Mouse (Mus musculus) hindbrain, embryonic 11.5 days (tissue): Measurements from ENCODE around the gene Nckap5. TPM values are rescaled to one million over a fixed set of nuclear protein-coding genes. Genes with fewer than 3 reads are reported as not detected.

ENCODE experiments used
- ATAC-seq: fragments of 200-750 bp; cut with Nextera tagmentation; 2 replicates; pipeline ENCODE4 v1.8.0; 2017; ENCODE audit warnings: mild to moderate bottlenecking, moderate TSS enrichment, moderate library complexity; ENCODE audit not compliant: low FRiP score
- DNase-seq: peaks from one replicate; pipeline ENCODE4 v3.0.0-alpha.2; 2015; ENCODE audit warnings: low spot score
- H3K27ac ChIP-seq: fragments of 300-500 bp; sonication (generic); 2 replicates; pipeline ENCODE4 v1.5.1; 2014; ENCODE audit warnings: mild to moderate bottlenecking, low read depth, low read length
- H3K27me3 ChIP-seq: fragments of 300-500 bp; sonication (generic); 2 replicates; pipeline ENCODE4 v1.6.1; 2014; ENCODE audit warnings: mild to moderate bottlenecking, low read length, moderate library complexity, mixed read lengths; ENCODE audit not compliant: control insufficient read depth, insufficient read depth
- H3K36me3 ChIP-seq: fragments of 300-500 bp; sonication (generic); 2 replicates; pipeline ENCODE4 v1.6.1; 2014; ENCODE audit warnings: mild to moderate bottlenecking, low read length, moderate library complexity, mixed read lengths; ENCODE audit not compliant: control insufficient read depth, insufficient read depth
- H3K4me1 ChIP-seq: fragments of 300-500 bp; sonication (generic); replicated peaks from 2 replicates; pipeline ENCODE4 v1.6.1; 2014; ENCODE audit warnings: low read length, mixed read lengths; ENCODE audit not compliant: control insufficient read depth, insufficient read depth
- H3K4me2 ChIP-seq: fragments of 300-500 bp; sonication (generic); replicated peaks from 2 replicates; pipeline ENCODE4 v1.6.1; 2014; ENCODE audit warnings: mild to moderate bottlenecking, low read depth, low read length
- H3K4me3 ChIP-seq: fragments of 300-500 bp; sonication (generic); 2 replicates; pipeline ENCODE4 v1.5.1; 2014; ENCODE audit warnings: low read depth, low read length
- H3K9ac ChIP-seq: fragments of 300-500 bp; sonication (generic); 2 replicates; pipeline ENCODE4 v1.6.1; 2014; ENCODE audit warnings: low read depth, low read length
- H3K9me3 ChIP-seq: fragments of 300-500 bp; sonication (generic); 2 replicates; pipeline ENCODE4 v1.6.1; 2016; ENCODE audit warnings: low read length; ENCODE audit not compliant: control insufficient read depth
- WGBS: fragments of 180-500 bp; shearing (Covaris S2); extraction: QIAGEN DNeasy Blood & Tissue Kit; methylation state at CpG from one replicate; pipeline ENCODE4 v1.1.7; 2014; 5-methylcytosine and 5-hydroxymethylcytosine counted together
- polyA plus RNA-seq: library from polyadenylated mRNA; unstranded; fragments of >200 nt; fragmentation: Nextera tagmentation; extraction: Ambion mirVana; gene quantifications from 2 replicates; pipeline ENCODE4 v1.2.1, GENCODE M21; 2014

Nckap5 gene
- polyA plus RNA-seq, 1 experiment from 2014 or later: 23.5 TPM

DNA sequence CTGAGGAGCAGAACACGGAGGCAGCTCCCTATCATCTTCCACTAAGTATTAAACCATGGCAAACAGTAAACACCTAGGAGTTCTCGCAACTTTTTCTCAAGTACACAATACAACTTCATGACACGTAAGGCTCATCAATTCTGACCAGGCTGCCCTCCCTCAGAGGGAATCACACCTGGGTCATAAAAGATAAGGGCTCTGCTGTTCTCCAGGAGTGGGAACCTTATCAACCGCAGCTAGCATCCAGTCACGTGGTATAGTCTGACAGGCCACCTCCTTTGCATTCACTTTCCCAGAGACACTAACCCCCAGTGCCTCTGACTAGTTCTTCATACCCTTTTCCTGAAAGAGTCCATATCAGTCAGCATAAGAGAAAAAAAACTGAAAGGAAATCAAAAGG lies 179.8 kb downstream of the Nckap5 start:
- WGBS: 86% methylated on average over 5 of the region's 5 CpGs

DNA sequence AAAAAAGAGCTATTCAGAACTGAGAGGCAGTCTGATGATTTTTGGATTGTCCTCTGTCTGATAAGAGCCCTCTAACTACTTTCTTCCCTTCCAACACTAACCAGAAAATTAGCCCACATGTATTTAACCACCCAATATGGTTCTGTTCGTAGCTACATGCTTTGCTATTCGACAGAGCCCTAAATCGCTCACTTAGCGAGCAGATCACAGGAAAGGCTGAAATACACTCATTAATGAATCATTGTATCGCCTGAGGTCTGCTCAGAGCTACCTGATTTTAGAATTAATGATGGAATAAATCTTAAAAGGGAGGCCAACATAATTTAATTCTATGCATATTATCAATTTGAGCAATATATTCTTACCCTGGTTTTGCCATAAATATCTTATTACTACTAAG lies 187.8 kb downstream of the Nckap5 start:
- no peak for ATAC-seq
- WGBS: 91% methylated on average over 5 of the region's 5 CpGs

More for the DNA sequence above, 179.8 kb downstream of the Nckap5 start:
- ATAC-seq: no peak
- H3K4me3 ChIP-seq: no peak overlapping the region
- no peak overlapping the region for H3K9ac ChIP-seq
- DNase-seq: no peak
- H3K27me3 ChIP-seq: no peaks in the 10 kb centered on the region
- no peak overlapping the region for H3K27ac ChIP-seq
- no peaks in the 10 kb centered on the region for H3K9me3 ChIP-seq
- no peak overlapping the region for H3K4me2 ChIP-seq
- no peaks in the 10 kb centered on the region for H3K4me1 ChIP-seq
- no peaks in the 10 kb centered on the region for H3K36me3 ChIP-seq

DNA sequence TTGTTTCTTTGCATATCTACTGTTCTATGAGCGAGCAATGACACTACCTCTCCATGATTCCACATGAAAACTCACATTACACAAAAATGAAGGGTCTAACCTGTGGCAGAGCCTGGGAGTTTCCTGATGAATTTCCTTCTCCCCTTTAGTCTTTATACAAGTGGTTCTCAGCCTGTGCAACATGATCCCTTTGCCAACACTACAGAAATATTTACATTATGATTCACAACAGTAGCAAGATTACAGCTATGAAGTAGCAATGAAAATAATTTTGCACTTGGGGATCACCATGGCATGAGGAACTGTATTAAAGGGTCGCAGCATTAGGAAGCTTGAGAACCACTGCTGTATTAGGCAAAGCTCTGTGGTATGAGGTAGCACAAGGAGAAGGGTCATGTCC lies 191.1 kb downstream of the Nckap5 start:
- ATAC-seq (no peak), DNase-seq (no peak)
- Histone ChIP-seq H3K4me3 (no peak overlapping the region), H3K4me2 (no peak overlapping the region), H3K27ac (no peak overlapping the region), H3K9me3 (no peaks in the 10 kb centered on the region), H3K36me3 (no peaks in the 10 kb centered on the region), H3K9ac (no peak overlapping the region), H3K4me1 (no peaks in the 10 kb centered on the region), H3K27me3 (no peaks in the 10 kb centered on the region)
- WGBS: 86% methylated on average over 2 of the region's 2 CpGs

More for the DNA sequence above, 187.8 kb downstream of the Nckap5 start:
- Histone ChIP-seq H3K9ac (no peak overlapping the region), H3K4me2 (no peak overlapping the region), H3K36me3 (no peaks in the 10 kb centered on the region), H3K27me3 (no peaks in the 10 kb centered on the region), H3K4me1 (no peaks in the 10 kb centered on the region), H3K4me3 (no peak overlapping the region), H3K27ac (no peak overlapping the region), H3K9me3 (no peaks in the 10 kb centered on the region)
- DNase-seq: no peak

DNA sequence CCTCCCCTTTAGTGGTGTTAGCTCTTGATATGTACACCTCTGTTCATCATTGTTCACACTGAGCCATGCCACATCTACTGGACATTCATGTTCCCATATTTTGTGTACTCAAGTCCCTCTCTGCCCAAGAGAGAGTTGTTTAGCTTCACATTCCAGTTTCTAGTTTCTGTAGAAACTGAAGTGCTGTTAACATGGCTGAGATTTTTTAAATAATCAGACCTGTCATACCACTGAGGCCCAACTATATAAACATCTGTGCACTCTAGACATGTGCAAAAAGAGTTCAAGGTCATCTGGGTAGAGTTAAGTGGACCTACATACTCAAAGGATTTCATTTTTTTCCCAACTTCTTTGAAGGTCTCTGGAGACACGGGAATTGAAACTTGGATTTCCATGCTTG lies 193.1 kb downstream of the Nckap5 start:
- Histone ChIP-seq H3K27ac (no peak overlapping the region), H3K36me3 (no peaks in the 10 kb centered on the region), H3K9me3 (no peaks in the 10 kb centered on the region), H3K4me3 (no peak overlapping the region), H3K9ac (no peak overlapping the region), H3K27me3 (no peaks in the 10 kb centered on the region), H3K4me2 (no peak overlapping the region), H3K4me1 (no peaks in the 10 kb centered on the region)
- 98% methylated on average over 1 of the region's 1 CpGs for WGBS
- DNase-seq (no peak), ATAC-seq (no peak)

DNA sequence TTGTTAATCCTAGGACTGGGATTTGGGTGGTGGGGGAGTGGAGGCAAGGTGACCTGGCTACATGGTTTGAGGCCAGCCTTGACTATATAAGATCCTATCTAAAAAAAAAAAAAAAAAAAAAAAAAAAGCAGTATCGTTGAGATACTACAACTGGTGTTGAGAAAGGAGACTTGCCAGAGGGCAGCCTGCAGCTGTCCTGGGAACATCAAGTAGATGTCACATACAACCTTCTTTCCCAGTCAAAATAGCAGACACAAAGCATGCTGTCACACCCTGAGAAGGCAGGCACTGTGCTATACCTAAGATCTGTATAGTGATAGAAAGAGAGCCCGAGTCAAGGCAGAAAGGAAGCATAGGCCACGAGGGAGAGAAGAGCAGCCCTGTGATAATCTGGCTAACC lies 204.4 kb downstream of the Nckap5 start:
- no peak overlapping the region for H3K4me3 ChIP-seq
- 91% methylated on average over 3 of the region's 3 CpGs for WGBS
- DNase-seq (no peak), ATAC-seq (no peak)
- no peak overlapping the region for H3K9ac ChIP-seq
- no peaks in the 10 kb centered on the region for H3K4me1 ChIP-seq
- no peak overlapping the region for H3K4me2 ChIP-seq
- no peaks in the 10 kb centered on the region for H3K27me3 ChIP-seq
- no peaks in the 10 kb centered on the region for H3K9me3 ChIP-seq
- H3K27ac ChIP-seq: no peak overlapping the region
- no peaks in the 10 kb centered on the region for H3K36me3 ChIP-seq

DNA sequence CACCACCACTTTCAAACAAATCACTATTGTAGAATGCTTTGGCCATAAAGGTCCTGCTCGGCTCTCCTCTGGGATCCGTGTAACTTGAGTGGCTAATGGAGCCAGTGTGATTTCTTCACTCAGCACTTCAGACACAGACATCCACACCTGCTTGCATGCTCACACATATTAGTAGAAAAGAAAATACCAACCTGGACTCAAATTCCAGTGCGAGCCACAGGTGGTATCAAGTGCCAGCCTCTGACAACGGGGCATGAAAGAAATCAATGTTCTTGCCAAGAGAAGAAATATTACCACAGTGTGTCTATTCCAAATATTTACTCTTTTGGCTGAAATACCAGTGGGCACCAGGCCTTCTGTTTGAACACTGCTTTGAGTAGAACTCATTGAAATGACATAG lies 208.6 kb downstream of the Nckap5 start:
- ATAC-seq (no peak), DNase-seq (no peak)
- H3K36me3 ChIP-seq: no peaks in the 10 kb centered on the region
- H3K4me3 ChIP-seq: no peak overlapping the region
- H3K4me2 ChIP-seq: no peak overlapping the region
- WGBS: 81% methylated on average over 4 of the region's 4 CpGs
- H3K9me3 ChIP-seq: no peaks in the 10 kb centered on the region
- H3K9ac ChIP-seq: no peak overlapping the region
- no peaks in the 10 kb centered on the region for H3K27me3 ChIP-seq
- H3K4me1 ChIP-seq: no peaks in the 10 kb centered on the region
- H3K27ac ChIP-seq: no peak overlapping the region

DNA sequence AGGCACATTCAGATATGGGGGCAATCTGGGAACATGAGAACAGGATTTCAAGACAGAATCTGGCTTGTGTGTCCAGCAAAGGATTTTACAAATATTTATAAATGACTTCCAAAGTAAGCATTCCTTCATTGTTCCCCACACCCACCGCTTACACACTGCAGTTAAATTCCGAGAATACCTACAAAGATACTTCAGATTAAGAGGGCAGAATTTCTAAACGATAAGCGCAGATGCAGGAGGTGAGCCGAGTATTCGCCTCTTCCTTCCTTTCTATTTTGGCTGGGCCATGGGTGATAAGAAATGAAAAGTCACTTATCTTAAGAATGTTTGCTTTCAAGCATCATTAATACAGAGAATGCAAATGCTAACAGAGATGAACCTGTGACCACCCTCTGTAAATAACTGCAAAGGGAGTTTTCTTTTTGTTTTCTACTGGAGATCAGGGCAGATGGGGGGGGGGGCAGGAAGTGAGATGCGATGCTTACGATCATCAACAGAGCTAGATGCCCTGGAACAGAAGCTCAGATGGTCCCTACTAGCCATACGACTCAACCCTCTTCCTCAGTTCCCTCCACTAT lies 213.0 kb downstream of the Nckap5 start:
- Histone ChIP-seq H3K27me3 (no peaks in the 10 kb centered on the region), H3K4me1 (no peaks in the 10 kb centered on the region), H3K4me3 (no peak overlapping the region), H3K36me3 (no peaks in the 10 kb centered on the region), H3K27ac (no peak overlapping the region), H3K9me3 (no peaks in the 10 kb centered on the region), H3K9ac (no peak overlapping the region), H3K4me2 (no peak overlapping the region)
- DNase-seq (no peak), ATAC-seq (no peak)
- 89% methylated on average over 9 of the region's 9 CpGs for WGBS

DNA sequence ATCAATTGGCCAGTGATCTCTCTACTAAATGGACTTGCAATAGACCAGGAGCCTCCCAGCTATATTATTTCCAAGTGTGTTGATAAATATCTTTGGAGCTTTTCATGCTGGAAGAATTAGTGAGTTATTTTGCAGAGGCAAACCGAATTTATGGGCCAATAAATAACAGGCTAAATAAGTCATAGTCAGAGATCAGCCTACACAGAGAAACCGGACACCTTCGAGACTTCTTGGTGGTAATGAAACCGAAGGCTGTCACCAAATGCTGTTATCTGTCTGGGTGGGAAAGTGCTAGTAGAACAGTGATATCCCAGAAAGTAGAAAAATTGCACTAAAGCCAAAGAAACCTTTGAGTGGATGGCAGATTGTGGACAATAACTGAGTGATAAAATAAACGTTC lies 213.6 kb downstream of the Nckap5 start:
- H3K4me2 ChIP-seq: no peak overlapping the region
- H3K4me1 ChIP-seq: no peaks in the 10 kb centered on the region
- H3K9ac ChIP-seq: no peak overlapping the region
- H3K36me3 ChIP-seq: no peaks in the 10 kb centered on the region
- no peak overlapping the region for H3K4me3 ChIP-seq
- ATAC-seq (no peak), DNase-seq (no peak)
- H3K27ac ChIP-seq: no peak overlapping the region
- no peaks in the 10 kb centered on the region for H3K9me3 ChIP-seq
- 81% methylated on average over 5 of the region's 5 CpGs for WGBS
- no peaks in the 10 kb centered on the region for H3K27me3 ChIP-seq

DNA sequence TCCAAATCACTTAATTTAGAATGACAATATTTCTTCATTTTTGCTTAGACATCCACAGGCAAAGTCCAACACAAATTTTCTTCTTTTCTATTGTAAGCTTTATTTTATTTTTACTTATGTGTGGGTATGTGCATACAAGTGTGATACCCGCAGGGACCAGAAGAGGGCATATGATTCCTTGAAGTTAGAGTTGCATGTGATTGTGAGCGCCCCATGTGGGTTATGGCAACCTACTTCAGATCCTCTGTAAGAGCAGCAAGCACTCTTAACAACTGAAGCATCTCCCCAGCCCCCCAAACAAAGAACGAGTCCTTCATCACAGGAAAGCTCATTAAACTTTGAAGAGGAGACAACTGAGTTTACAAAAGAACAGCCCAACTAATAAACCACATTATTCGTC lies 217.7 kb downstream of the Nckap5 start:
- DNase-seq (no peak), ATAC-seq (no peak)
- H3K9me3 ChIP-seq: no peaks in the 10 kb centered on the region
- H3K4me2 ChIP-seq: no peak overlapping the region
- no peaks in the 10 kb centered on the region for H3K4me1 ChIP-seq
- H3K27ac ChIP-seq: no peak overlapping the region
- no peaks in the 10 kb centered on the region for H3K27me3 ChIP-seq
- H3K4me3 ChIP-seq: no peak overlapping the region
- WGBS: 87% methylated on average over 4 of the region's 4 CpGs
- no peaks in the 10 kb centered on the region for H3K36me3 ChIP-seq
- no peak overlapping the region for H3K9ac ChIP-seq
